Mouse (Mus musculus) T-cell, adult 2 months (primary cell): ENCODE results near the gene Nr1h3.
"Not testable (repeated sequence)": the region's sequence is repeated elsewhere in the genome, so short reads cannot be mapped to it uniquely, and the experiment has no call there.

Experiments used
- DNase-seq: peaks from one replicate; pipeline ENCODE4 v3.0.0; 2022; ENCODE audit warnings: low spot score

The Nr1h3 gene

GRCm38 (mm10) chr2:91202222-91202971, at the start of gene Nr1h3, which contains the start of gene Acp2:
Nr1h3 (minus strand) TSS chr2:91202834.
Acp2 (plus strand) TSS chr2:91202885.
- DNase-seq, result peak; percentile 88

GRCm38 (mm10) chr2:91252001-91252400, 49.4 kb upstream of the Nr1h3 start:
- no peak for DNase-seq

DNA sequence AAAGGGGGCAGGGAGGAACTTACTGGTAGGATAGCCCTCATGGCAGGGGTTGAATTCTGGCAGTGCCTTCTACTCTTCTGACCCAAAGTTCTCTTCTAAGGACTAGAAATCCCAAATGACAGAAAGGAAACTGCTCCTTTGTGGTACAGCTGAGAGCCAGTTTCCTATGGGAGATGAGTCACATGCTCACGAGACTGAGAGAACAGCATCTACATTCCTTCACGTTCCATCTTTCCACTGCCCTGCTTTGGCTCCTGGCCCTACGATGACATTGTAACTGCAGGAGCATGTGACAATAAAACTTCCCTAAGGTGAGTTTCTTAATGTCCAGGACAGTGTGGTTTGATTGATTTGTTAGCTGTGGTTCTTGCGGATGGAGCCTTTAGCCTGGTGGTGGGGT, 45.7 kb upstream of the Nr1h3 start:
- DNase-seq, result no peak

GRCm38 (mm10) chr2:91244557-91245228, 42.1 kb upstream of the Nr1h3 start:
- DNase-seq, result no peak

GRCm38 (mm10) chr2:91243416-91243815, 40.8 kb upstream of the Nr1h3 start:
- no peak for DNase-seq

- no peak for DNase-seq
Measured at GRCm38 (mm10) chr2:91242547-91242946, 39.9 kb upstream of the Nr1h3 start.

DNA sequence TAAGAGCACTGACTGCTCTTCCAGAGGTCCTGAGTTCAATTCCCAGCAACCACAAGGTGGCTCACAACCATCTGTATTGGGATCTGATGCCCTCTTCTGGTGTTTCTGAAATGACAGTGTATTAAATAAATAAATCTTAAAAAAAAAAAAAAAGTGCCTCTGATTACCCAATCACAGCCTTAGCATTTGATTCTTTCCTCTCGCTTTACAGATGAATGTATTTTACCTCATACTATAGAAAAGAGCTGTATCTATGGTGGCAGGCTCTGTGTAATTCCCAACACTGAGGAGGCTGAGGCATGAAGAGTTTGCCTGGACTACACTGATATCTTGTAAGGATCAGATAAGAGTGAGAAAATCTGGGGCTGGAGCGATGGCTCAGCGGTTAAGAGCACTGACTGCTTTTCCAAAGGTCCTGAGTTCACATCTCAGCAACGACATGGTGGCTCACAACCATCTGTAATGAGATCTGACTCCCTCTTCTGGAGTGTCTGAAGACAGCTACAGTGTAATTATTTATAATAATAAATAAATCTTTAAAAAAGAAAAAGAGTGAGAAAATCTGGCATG, 35.0 kb upstream of the Nr1h3 start:
- DNase-seq, result not testable (repeated sequence)

- DNase-seq, result peak; percentile 95
Measured at GRCm38 (mm10) chr2:91236601-91237510, 34.2 kb upstream of the Nr1h3 start, which contains the start of gene Ddb2. Ddb2 (minus strand) TSS chr2:91236982.

DNA sequence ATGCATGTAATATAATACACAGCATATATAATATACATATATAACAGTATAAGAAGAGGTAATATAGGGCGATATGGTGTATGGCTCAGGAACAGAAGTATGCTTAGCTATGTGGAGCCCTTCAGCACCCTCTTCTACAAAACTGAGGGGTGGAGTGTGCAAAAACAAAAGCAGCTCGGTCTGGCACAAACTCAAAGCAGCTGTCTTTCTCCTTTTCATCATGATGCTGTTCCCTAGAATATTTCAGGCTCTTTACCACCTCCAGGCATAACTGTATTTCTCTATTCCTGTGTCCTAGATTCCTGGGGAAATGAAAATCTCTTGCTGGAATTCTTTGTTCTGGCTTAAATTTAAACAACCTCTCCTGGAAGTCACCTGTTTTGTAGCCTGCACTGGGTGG, 27.1 kb upstream of the Nr1h3 start:
- DNase-seq, result no peak

DNA sequence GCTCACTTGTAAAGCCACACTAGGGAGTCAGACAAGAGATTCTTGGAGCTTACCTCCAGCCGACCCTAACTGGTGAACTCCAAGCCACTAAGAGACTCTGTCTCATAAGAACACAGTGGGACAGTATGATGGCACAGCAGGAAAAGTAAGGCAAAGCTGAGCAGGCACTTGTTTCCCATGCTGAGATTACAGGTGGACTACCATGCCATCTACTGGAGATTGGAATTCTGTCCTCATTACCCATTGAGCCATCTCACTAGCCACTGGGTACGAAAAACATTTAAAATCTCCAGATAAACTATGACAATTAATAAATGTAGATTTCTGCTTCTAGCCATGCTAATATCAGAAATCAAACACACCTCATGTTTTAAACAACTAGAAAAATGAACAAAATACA, 21.0 kb upstream of the Nr1h3 start:
- no peak for DNase-seq

DNA sequence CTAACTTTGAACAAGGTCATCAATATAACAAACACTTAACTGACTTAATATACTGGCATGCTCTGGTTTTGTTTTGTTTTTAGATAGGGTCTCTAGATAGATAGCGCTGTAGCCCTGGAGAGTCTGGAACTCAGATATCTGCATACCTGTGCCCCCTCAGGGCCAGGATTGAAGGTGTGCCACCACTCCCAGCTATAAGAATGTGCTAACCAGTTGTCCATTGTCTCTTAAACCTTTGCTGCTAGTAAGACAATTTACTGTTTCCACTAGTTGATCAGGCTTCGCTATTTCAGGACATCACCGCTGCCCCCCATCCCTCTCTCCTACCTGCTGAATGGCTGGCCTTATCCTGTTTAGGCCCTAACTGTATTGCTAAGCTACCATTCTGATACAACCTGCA, 17.9 kb upstream of the Nr1h3 start:
- DNase-seq, result no peak

DNA sequence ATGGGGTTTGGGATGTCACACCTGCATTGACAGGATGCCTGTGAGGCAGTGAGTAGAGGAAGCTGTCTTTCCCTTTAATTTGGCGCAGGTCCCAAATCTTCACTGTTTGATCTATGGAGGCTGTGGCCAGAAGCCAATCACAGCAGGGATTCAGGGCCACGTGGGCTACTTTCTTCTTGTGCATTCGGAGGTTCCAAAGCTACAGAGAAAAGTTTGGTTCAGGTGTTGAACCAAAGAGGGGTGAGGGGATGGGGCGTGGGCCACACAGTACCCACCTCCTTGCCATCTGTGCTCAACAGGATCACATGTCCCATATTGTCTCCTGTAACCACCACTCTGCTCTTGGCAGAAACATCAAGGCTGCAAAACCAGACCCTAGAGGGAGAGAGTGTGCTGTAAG, 14.4 kb upstream of the Nr1h3 start:
- peak; percentile 11 for DNase-seq

- DNase-seq, result no peak
Measured at GRCm38 (mm10) chr2:91213311-91213710, 10.7 kb upstream of the Nr1h3 start.

DNA sequence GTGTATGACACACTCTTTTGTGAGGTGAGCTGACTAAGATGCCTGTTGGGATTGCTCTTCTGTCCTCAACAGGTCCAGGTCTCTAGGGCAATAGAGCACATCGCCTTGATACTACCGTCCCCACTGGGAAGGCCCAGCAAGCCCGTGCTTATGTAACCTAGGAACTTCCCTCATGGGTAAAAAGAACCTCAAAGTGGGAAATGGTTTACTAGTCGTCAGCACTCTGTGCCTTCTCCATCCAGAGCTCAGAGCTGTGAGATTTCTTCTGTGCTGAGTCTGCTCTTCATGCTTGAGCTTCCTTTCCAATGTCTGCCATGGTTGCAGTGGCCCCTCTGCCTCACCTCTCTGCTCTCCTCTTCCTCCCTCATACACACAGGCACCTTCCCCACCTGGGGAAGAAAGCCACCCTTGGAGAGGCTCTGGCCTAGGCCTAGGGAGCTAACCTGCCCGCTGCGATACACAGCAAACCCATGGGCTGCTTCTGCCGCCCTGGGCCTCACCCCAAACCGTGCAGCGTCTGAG, 3.7 kb upstream of the Nr1h3 start:
- no peak for DNase-seq

GRCm38 (mm10) chr2:91202972-91203656, 480 bp upstream of the Nr1h3 start:
- no peak for DNase-seq

GRCm38 (mm10) chr2:91198888-91199287, 3.7 kb downstream of the Nr1h3 start:
- no peak for DNase-seq

DNA sequence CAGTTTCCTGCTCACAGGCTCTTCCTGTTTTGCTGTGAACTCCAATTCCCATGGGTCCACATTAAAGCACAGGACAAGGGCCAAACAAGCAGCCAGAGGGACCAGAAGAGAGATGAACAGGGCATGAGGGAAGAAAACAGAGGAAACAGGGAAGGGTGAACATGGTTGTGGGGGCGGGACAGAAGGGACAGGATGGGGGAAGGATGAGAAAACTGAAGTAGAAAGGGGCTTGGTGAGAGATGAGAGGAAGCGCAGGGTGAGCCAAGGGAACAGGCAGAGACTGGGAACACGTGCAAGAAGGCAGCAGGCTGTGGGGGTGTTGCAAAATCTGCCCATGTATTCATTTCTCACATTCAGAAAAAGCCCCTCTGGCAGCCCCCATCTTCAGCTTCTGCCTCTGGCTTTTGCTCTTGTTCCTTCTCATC, 6.0 kb downstream of the Nr1h3 start:
- no peak for DNase-seq

GRCm38 (mm10) chr2:91194624-91195332, 7.9 kb downstream of the Nr1h3 start:
- peak; percentile 62 for DNase-seq

GRCm38 (mm10) chr2:91190501-91190900, 12.1 kb downstream of the Nr1h3 start:
- DNase-seq, result no peak

GRCm38 (mm10) chr2:91187431-91187830, 15.2 kb downstream of the Nr1h3 start:
- DNase-seq, result peak; percentile 6

DNA sequence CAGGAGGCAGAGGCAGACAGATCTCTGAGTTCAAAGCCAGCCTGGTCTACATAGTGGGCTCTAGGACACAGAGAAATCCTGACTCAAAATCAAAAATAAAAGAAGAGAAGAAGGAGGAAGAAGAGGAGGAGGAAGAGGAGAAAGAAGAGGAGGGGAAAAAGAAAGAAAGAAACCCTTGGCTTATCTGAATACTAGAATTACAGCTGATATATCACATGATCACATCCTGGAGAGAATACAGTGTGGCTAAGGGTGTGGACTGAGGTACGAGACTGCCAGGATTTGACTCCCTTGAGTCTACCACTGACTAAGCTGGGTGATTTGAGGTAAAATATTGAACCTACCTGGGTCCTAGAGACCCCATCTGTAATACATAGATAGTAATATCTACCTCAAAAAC, 16.4 kb downstream of the Nr1h3 start:
- DNase-seq, result no peak
